Mouse (Mus musculus) liver, embryonic 12.5 days (tissue): ENCODE results near the gene Olfr822. TPM values are rescaled to one million over a fixed set of nuclear protein-coding genes. Genes with fewer than 3 reads are reported as not detected.
"Not testable (repeated sequence)": the region's sequence is repeated elsewhere in the genome, so short reads cannot be mapped to it uniquely, and the experiment has no call there.

ENCODE experiments used
- ATAC-seq: fragments of 200-750 bp; cut with Nextera tagmentation; 2 replicates; pipeline ENCODE4 v1.8.0; 2017; ENCODE audit warnings: moderate number of reproducible peaks, mild to moderate bottlenecking, moderate library complexity
- H3K27ac ChIP-seq: fragments of 300-500 bp; sonication (generic); 2 replicates; pipeline ENCODE4 v1.5.1; 2016; ENCODE audit warnings: mild to moderate bottlenecking
- H3K27me3 ChIP-seq: fragments of 300-500 bp; sonication (generic); replicated peaks from 2 replicates; pipeline ENCODE4 v1.6.1; 2016; ENCODE audit warnings: mild to moderate bottlenecking, moderate library complexity
- H3K36me3 ChIP-seq: fragments of 300-500 bp; sonication (generic); 2 replicates; pipeline ENCODE4 v1.6.1; 2016; ENCODE audit warnings: mild to moderate bottlenecking, moderate library complexity
- H3K4me1 ChIP-seq: fragments of 300-500 bp; sonication (generic); 2 replicates; pipeline ENCODE4 v1.6.1; 2016
- H3K4me2 ChIP-seq: fragments of 300-500 bp; sonication (generic); 2 replicates; pipeline ENCODE4 v1.6.1; 2016; ENCODE audit warnings: mild to moderate bottlenecking, moderate library complexity
- H3K4me3 ChIP-seq: fragments of 300-500 bp; sonication (generic); 2 replicates; pipeline ENCODE4 v1.5.1; 2016; ENCODE audit warnings: mild to moderate bottlenecking, moderate library complexity
- H3K9ac ChIP-seq: fragments of 300-500 bp; sonication (generic); 2 replicates; pipeline ENCODE4 v1.6.1; 2016; ENCODE audit warnings: mild to moderate bottlenecking, moderate library complexity
- H3K9me3 ChIP-seq: fragments of 300-500 bp; sonication (generic); replicated peaks from 2 replicates; pipeline ENCODE4 v1.6.1; 2016; ENCODE audit warnings: mild to moderate bottlenecking, moderate library complexity
- WGBS: fragments of 180-500 bp; shearing (Covaris S2); methylation state at CpG from one replicate; pipeline ENCODE4 v1.1.7; 2016; ENCODE audit not compliant: insufficient replicate concordance; 5-methylcytosine and 5-hydroxymethylcytosine counted together
- polyA plus RNA-seq: library from polyadenylated mRNA; unstranded; fragments of >200 nt; fragmentation: Nextera tagmentation; extraction: Ambion mirVana; gene quantifications from 2 replicates; pipeline ENCODE4 v1.2.1, GENCODE M21; 2016

Gene Olfr822
- not detected in 2 replicates for polyA plus RNA-seq

- no peaks in the 10 kb centered on the region for H3K27me3 ChIP-seq
- H3K4me3 ChIP-seq = no peak within 1 kb of the TSS
- no peaks in the 10 kb centered on the region for H3K9me3 ChIP-seq
- no peak within 1 kb of the TSS for H3K9ac ChIP-seq
- no peak within 1 kb of the TSS for H3K27ac ChIP-seq
- H3K4me2 ChIP-seq = no peak within 1 kb of the TSS
- no peaks in the 10 kb centered on the region for H3K4me1 ChIP-seq
- H3K36me3 ChIP-seq = no peaks in the 10 kb centered on the region
- ATAC-seq = no peak
Observed at GRCm38 (mm10) chr10:130070910-130071309, at the start of gene Olfr822. TSS of gene Olfr822 (plus strand) at chr10:130071210.

GRCm38 (mm10) chr10:130030048-130030447 lies 41.0 kb upstream of the Olfr822 start, which contains the start of gene Olfr821:
TSS of gene Olfr821 (plus strand) at chr10:130030348.
- H3K9ac ChIP-seq = no peak within 1 kb of the TSS
- H3K4me2 ChIP-seq = no peak within 1 kb of the TSS
- no peaks in the 10 kb centered on the region for H3K9me3 ChIP-seq
- no peaks in the 10 kb centered on the region for H3K27me3 ChIP-seq
- no peaks in the 10 kb centered on the region for H3K36me3 ChIP-seq
- H3K4me1 ChIP-seq = no peaks in the 10 kb centered on the region
- H3K4me3 ChIP-seq = no peak within 1 kb of the TSS
- ATAC-seq = no peak
- H3K27ac ChIP-seq = no peak within 1 kb of the TSS

- Histone ChIP-seq H3K9ac (no peak overlapping the region), H3K4me1 (no peaks in the 10 kb centered on the region), H3K4me3 (no peak overlapping the region), H3K4me2 (no peak overlapping the region), H3K36me3 (no peaks in the 10 kb centered on the region), H3K27ac (no peak overlapping the region), H3K27me3 (no peaks in the 10 kb centered on the region), H3K9me3 (no peaks in the 10 kb centered on the region)
- 67% methylated on average over 6 of the region's 6 CpGs for WGBS
- ATAC-seq = no peak
Observed at GRCm38 (mm10) chr10:130037096-130037495, 33.9 kb upstream of the Olfr822 start.

- no peak overlapping the region for H3K4me2 ChIP-seq
- H3K9me3 ChIP-seq = no peaks in the 10 kb centered on the region
- no peak overlapping the region for H3K9ac ChIP-seq
- no peaks in the 10 kb centered on the region for H3K27me3 ChIP-seq
- no peaks in the 10 kb centered on the region for H3K36me3 ChIP-seq
- no peak overlapping the region for H3K4me3 ChIP-seq
- ATAC-seq = no peak
- 15% methylated on average over 5 of the region's 5 CpGs for WGBS
- no peak overlapping the region for H3K27ac ChIP-seq
- H3K4me1 ChIP-seq = no peaks in the 10 kb centered on the region
Observed at GRCm38 (mm10) chr10:130092838-130093440, 21.9 kb downstream of the Olfr822 start.

GRCm38 (mm10) chr10:130096104-130096503 lies 25.1 kb downstream of the Olfr822 start:
- no peaks in the 10 kb centered on the region for H3K4me1 ChIP-seq
- H3K27me3 ChIP-seq = no peaks in the 10 kb centered on the region
- no peaks in the 10 kb centered on the region for H3K9me3 ChIP-seq
- H3K27ac ChIP-seq = no peak overlapping the region
- ATAC-seq = no peak
- H3K4me2 ChIP-seq = no peak overlapping the region
- no peaks in the 10 kb centered on the region for H3K36me3 ChIP-seq
- H3K4me3 ChIP-seq = no peak overlapping the region
- no peak overlapping the region for H3K9ac ChIP-seq

GRCm38 (mm10) chr10:130115283-130115682 lies 44.3 kb downstream of the Olfr822 start, which contains the start of gene Olfr823:
TSS of gene Olfr823 (minus strand) at chr10:130115383.
- not testable (repeated sequence) for H3K27ac ChIP-seq, H3K4me3 ChIP-seq, ATAC-seq, H3K9ac ChIP-seq, H3K27me3 ChIP-seq, H3K9me3 ChIP-seq, H3K36me3 ChIP-seq, H3K4me2 ChIP-seq, H3K4me1 ChIP-seq
- 62% methylated on average over 1 of the region's 1 CpGs for WGBS

- not testable (repeated sequence) for ATAC-seq, H3K4me1 ChIP-seq, H3K4me2 ChIP-seq, H3K9ac ChIP-seq, H3K9me3 ChIP-seq, H3K4me3 ChIP-seq, H3K27ac ChIP-seq, H3K36me3 ChIP-seq, H3K27me3 ChIP-seq
- WGBS = 54% methylated on average over 3 of the region's 3 CpGs
Observed at GRCm38 (mm10) chr10:130116045-130116444, 45.0 kb downstream of the Olfr822 start.

Other genes starting within 250 kb of the Olfr822 start
- not detected in 2 replicates for gene Olfr812, start 225.1 kb upstream of the Olfr822 start, polyA plus RNA-seq
- gene Olfr813, start 215.8 kb upstream of the Olfr822 start, polyA plus RNA-seq = not detected in 2 replicates
- not detected in 2 replicates for gene Olfr814, start 191.4 kb upstream of the Olfr822 start, polyA plus RNA-seq
- gene Olfr815, start 165.3 kb upstream of the Olfr822 start, polyA plus RNA-seq = not detected in 2 replicates
- not detected in 2 replicates for gene Olfr816, start 155.6 kb upstream of the Olfr822 start, polyA plus RNA-seq
- not detected in 2 replicates for gene Olfr818, start 122.1 kb upstream of the Olfr822 start, polyA plus RNA-seq
- not detected in 2 replicates for gene Olfr819, start 103.9 kb upstream of the Olfr822 start, polyA plus RNA-seq
- gene Olfr247, start 95.1 kb upstream of the Olfr822 start, polyA plus RNA-seq = not detected in 2 replicates
- not detected in 2 replicates for gene Gm10310, start 86.1 kb upstream of the Olfr822 start, polyA plus RNA-seq
- gene Olfr820, start 58.6 kb upstream of the Olfr822 start, polyA plus RNA-seq = not detected in 2 replicates
- not detected in 2 replicates for gene Olfr821, start 40.9 kb upstream of the Olfr822 start, polyA plus RNA-seq
- not detected in 2 replicates for gene Olfr823, start 44.2 kb downstream of the Olfr822 start, polyA plus RNA-seq
- gene Olfr824, start 58.8 kb downstream of the Olfr822 start, polyA plus RNA-seq = not detected in 2 replicates
- not detected in 2 replicates for gene Olfr825, start 95.6 kb downstream of the Olfr822 start, polyA plus RNA-seq
- gene Olfr826, start 113.0 kb downstream of the Olfr822 start, polyA plus RNA-seq = not detected in 2 replicates
- gene Olfr827, start 143.2 kb downstream of the Olfr822 start, polyA plus RNA-seq = not detected in 2 replicates
- gene Neurod4, start 209.0 kb downstream of the Olfr822 start, polyA plus RNA-seq = not detected in 2 replicates